Mouse (Mus musculus) kidney, adult 2 months (tissue): Measurements from ENCODE around the gene Lmo7.

ENCODE experiments used
- CTCF ChIP-seq: fragments of 200-500 bp; conservative IDR thresholded peaks from 2 replicates; pipeline ENCODE4 v1.5.1; 2011; ENCODE audit warnings: low read depth, mild to moderate bottlenecking, control low read depth, low read length, moderate library complexity, mixed read lengths; ENCODE audit not compliant: insufficient read depth, insufficient read length
- POLR2A ChIP-seq: fragments of 200-500 bp; IDR thresholded peaks from one replicate; pipeline ENCODE4 v1.6.1; 2011; ENCODE audit warnings: low read depth, low read length, control low read depth

DNA sequence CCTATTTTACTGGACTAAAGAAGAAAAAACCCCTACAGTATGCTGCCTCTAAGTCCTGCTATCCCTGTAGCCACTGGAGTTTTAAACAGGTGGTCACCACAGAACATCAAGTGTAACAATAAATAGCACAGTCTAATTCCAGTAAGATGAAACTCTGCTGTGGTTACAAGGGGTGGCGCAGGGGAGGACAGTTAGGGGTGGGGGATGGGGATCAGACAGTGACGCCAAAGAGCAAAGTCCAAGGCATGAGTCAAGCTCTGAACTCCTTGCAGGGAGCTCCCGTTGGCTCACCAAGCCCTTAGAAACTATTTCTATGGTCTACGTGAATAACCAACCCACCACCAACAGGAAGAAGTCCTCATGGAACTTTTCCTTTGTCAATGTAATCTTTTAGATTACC, 124.0 kb downstream of the Lmo7 start:
- TF ChIP-seq CTCF (no peak), POLR2A (no peak)
